Mouse (Mus musculus) left cerebral cortex, adult 2 months (tissue): ENCODE results near the gene Gm2916. TPM values are rescaled to one million over a fixed set of nuclear protein-coding genes. Genes with fewer than 3 reads are reported as not detected.
"Not testable (repeated sequence)": the region's sequence is repeated elsewhere in the genome, so short reads cannot be mapped to it uniquely, and the experiment has no call there.

Experiments used
- DNase-seq, 2 experiments: peaks; one replicate each; pipeline ENCODE4 v3.0.0; 2021 to 2022; ENCODE audit warnings: low spot score in 2 of 2, mixed read lengths in 1 of 2; ENCODE audit errors: extremely low spot score in 1 of 2
- H3K27ac ChIP-seq: fragments of 200-600 bp; 2 replicates; pipeline ENCODE4 v1.8.1; 2022
- H3K4me3 ChIP-seq: fragments of 200-600 bp; 2 replicates; pipeline ENCODE4 v1.8.1; 2022
- intact Hi-C: fragments of 180-260 bp; cut with DNase I; formaldehyde crosslinking; loops from one replicate; pipeline ENCODE4 v1.15.1; 2025
- long read RNA-seq, 2 experiments: library from polyadenylated mRNA; stranded (forward); transcript quantifications; one replicate each; pipeline ENCODE4 v2.0.0; 2021; ENCODE audit warnings: borderline mapping rate in 2 of 2
- total RNA-seq, 2 experiments: library from RNA; stranded (reverse); gene quantifications; 2 replicates each; pipeline ENCODE4 v1.2.3; 2021

Gene Gm2916
- not detected for total RNA-seq
- long read RNA-seq, experiment 1, result 0 reads
- long read RNA-seq, experiment 2, result 0 reads

DNA sequence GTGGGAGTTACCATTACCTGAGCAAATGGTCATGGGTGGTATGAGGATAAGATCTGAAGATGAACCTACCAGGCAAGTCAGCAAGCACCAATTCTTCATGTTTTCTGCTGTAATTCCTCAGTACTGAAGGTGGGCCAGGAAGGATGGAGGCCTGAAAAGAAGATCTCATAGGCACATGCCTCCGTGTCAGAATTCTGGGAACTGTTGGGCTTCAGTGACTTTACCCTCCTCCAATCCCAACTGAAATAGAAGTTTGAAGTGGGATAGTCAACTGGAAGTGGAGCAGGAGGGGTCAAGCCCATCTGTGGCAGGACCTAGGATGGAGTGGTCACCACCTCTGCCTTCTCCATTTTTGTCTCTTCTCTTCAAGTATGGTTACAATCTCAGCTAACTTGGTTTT lies at the start of gene Gm2916:
TSS of gene Gm2916 (plus strand) at position 301 of the 400 bp plus-strand sequence.
- intact Hi-C loops, result not testable (repeated sequence)

DNA sequence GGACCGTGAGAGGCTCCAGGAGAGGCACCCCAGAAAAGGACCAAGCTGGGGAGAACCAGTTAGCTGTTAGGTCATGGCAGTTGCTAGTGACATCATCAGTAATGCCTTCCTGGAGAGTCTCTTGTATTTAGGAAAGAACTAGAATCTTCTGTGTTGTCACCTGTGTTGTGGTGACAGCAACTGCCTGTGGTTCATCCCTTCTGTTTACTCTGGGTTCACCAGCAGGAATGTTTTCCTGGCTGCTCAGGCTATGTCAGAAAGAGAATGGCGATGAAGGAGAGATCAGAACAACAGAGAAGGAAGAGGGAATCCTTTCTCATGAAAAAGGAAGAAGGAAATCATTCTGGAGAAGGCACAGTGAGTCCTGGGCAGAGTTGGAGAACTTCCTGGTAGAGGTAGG lies 38.0 kb upstream of the Gm2916 start, which contains the start of gene Gm3033:
TSS of gene Gm3033 (plus strand) at position 301 of the 400 bp plus-strand sequence.
- intact Hi-C loops, H3K27ac ChIP-seq, DNase-seq, H3K4me3 ChIP-seq: not testable (repeated sequence)

More for the DNA sequence above, at the start of gene Gm2916:
- DNase-seq, H3K27ac ChIP-seq, H3K4me3 ChIP-seq: not testable (repeated sequence)

DNA sequence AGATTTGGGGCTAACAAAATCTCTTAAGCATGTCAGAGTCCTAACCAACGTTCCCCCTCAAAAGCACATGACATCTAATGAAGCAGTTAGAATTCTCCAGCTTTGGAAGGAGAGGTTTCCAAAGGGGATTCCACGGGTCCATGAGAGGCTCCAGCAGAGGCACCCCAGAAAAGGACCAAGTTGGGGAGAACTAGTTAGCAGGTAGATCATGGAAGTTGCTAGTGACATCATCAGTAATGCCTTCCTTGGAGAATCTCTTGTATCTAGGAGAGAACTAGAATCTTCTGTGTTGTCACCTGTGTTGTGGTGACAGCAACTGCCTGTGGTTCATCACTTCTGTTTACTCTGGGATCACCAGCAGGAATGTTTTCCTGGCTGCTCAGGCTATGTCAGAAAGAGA lies 47.5 kb downstream of the Gm2916 start, which contains the start of gene Gm3029:
TSS of gene Gm3029 (plus strand) at position 301 of the 400 bp plus-strand sequence.
- DNase-seq, H3K27ac ChIP-seq, intact Hi-C loops, H3K4me3 ChIP-seq: not testable (repeated sequence)

DNA sequence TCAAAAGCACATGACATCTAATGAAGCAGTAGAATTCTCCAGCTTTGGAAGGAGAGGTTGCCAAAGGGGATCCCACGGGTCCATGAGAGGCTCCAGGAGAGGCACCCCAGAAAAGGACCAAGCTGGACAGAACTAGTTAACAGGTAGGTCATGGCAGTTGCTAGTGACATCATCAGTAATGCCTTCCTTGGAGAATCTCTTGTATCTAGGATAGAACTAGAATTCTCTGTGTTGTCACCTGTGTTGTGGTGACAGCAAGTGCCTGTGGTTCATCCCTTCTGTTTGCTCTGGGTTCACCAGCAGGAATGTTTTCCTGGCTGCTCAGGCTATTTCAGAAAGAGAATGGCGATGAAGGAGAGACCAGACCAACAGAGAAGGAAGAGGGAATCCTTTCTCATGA lies 79.3 kb downstream of the Gm2916 start, which contains the start of gene Gm3095:
TSS of gene Gm3095 (plus strand) at position 301 of the 400 bp plus-strand sequence.
- H3K4me3 ChIP-seq, H3K27ac ChIP-seq, DNase-seq, intact Hi-C loops: not testable (repeated sequence)

Other genes starting within 250 kb of the Gm2916 start
- not detected for gene Gm3012, start 249.7 kb upstream of the Gm2916 start, total RNA-seq
- 1 to 10 TPM; 1.9 to 2.5 TPM for gene Gm3020, start 232.1 kb upstream of the Gm2916 start, total RNA-seq
- not detected for gene Gm3043, start 195.4 kb upstream of the Gm2916 start, total RNA-seq
- under 1 TPM; 0.61 to 0.65 TPM for gene Gm3002, start 74.1 kb upstream of the Gm2916 start, total RNA-seq
- under 1 TPM in 1 of 2 experiments, not detected in 1; 0.27 TPM for gene Gm3033, start 37.9 kb upstream of the Gm2916 start, total RNA-seq
- not detected for gene Gm3029, start 47.6 kb downstream of the Gm2916 start, total RNA-seq
- not detected for gene Gm3095, start 79.4 kb downstream of the Gm2916 start, total RNA-seq
- gene Gm3099, start 114.2 kb downstream of the Gm2916 start, total RNA-seq, result not detected
- gene Gm5796, start 139.8 kb downstream of the Gm2916 start, total RNA-seq, result 1 to 10 TPM; 2.0 to 2.8 TPM
- gene Gm3115, start 199.9 kb downstream of the Gm2916 start, total RNA-seq, result under 1 TPM; 0.34 to 0.35 TPM
- 1 to 10 TPM; 1.8 to 3.2 TPM for gene Gm8108, start 226.4 kb downstream of the Gm2916 start, total RNA-seq